Comparison of ENCODE assay signal across 7 mouse cellular contexts in genomic region chr1:153549536-153550199, GRCm38 (mm10). TPM values are rescaled to one million over a fixed set of nuclear protein-coding genes. Genes with fewer than 3 reads are reported as not detected.
DNase-seq lines count a peak whose midpoint lies in the region; ATAC-seq and TF ChIP-seq lines count a peak whose summit lies in the region.

Gene Npl (minus strand): TSS chr1:153550045.

- H3K4me1 ChIP-seq in embryonic facial prominence, embryonic 15.5 days, result 0 out of 2 replicates have a peak, but pooled peaks cover 4% of the 10 kb centered on the region
- no peaks in the 10 kb centered on the region; the same call in 1 of the 2 replicates for H3K4me1 ChIP-seq in midbrain, postnatal 0 days (ENCODE audit: insufficient read depth, low read length)

- H3K9ac ChIP-seq in embryonic facial prominence, embryonic 15.5 days, result 0 out of 2 replicates have a peak within 1 kb of the TSS, but pooled peaks have one; percentile 16
- peak within 1 kb of the TSS; percentile 48 for H3K9ac ChIP-seq in midbrain, postnatal 0 days (replicated peaks; ENCODE audit: low read length, poor library complexity, severe bottlenecking)

- no peaks in the 10 kb centered on the region for H3K9me3 ChIP-seq in embryonic facial prominence, embryonic 15.5 days (replicated peaks)
- H3K9me3 ChIP-seq in midbrain, postnatal 0 days (ENCODE audit: low read length), result no peaks in the 10 kb centered on the region

- H3K27me3 ChIP-seq in embryonic facial prominence, embryonic 15.5 days, result no peaks in the 10 kb centered on the region
- no peaks in the 10 kb centered on the region for H3K27me3 ChIP-seq in midbrain, postnatal 0 days (ENCODE audit: insufficient read depth, low read length)

- peak within 1 kb of the TSS; percentile 53 for H3K4me3 ChIP-seq in embryonic facial prominence, embryonic 15.5 days (replicated peaks)
- peak within 1 kb of the TSS; percentile 47 for H3K4me3 ChIP-seq in midbrain, postnatal 0 days (ENCODE audit: low read depth, low read length)

- DNase-seq in adrenal gland, postnatal 4 days (ENCODE audit: low spot score in 2 of 2), result peak; percentile 35 to 52
- peak; percentile 47 to 61 for DNase-seq in heart, adult 9 months (ENCODE audit: low spot score in 2 of 2)
- DNase-seq in kidney, adult 9 months, result peak; percentile 71
- peak; percentile 66 for DNase-seq in liver
- DNase-seq in midbrain, postnatal 0 days (ENCODE audit: low spot score), result peak; percentile 76
- DNase-seq in spleen, postnatal 36 days (ENCODE audit: low spot score in 2 of 2), result peak; percentile 50 to 52

- no peak within 1 kb of the TSS for H3K27ac ChIP-seq in embryonic facial prominence, embryonic 15.5 days (replicated peaks)
- H3K27ac ChIP-seq in midbrain, postnatal 0 days (ENCODE audit: low read depth, low read length), result no peak within 1 kb of the TSS

- H3K4me2 ChIP-seq in embryonic facial prominence, embryonic 15.5 days (replicated peaks), result peak within 1 kb of the TSS; percentile 51
- peak within 1 kb of the TSS; percentile 69 for H3K4me2 ChIP-seq in midbrain, postnatal 0 days (ENCODE audit: low read depth, low read length, poor library complexity, severe bottlenecking)

- no peaks in the 10 kb centered on the region for H3K36me3 ChIP-seq in embryonic facial prominence, embryonic 15.5 days
- no peaks in the 10 kb centered on the region for H3K36me3 ChIP-seq in midbrain, postnatal 0 days (ENCODE audit: insufficient read depth, low read length)

- WGBS in embryonic facial prominence, embryonic 15.5 days, result 5% methylated on average over 29 of the region's 29 CpGs
- 5% methylated on average over 28 of the region's 29 CpGs for WGBS in midbrain, postnatal 0 days

- ATAC-seq in embryonic facial prominence, embryonic 15.5 days (ENCODE audit: insufficient number of reproducible peaks, low FRiP score, low TSS enrichment, low read depth), result peak; percentile 87
- peak; percentile 88 for ATAC-seq in midbrain, postnatal 0 days (ENCODE audit: low FRiP score)

- TF ChIP-seq CTCF in midbrain, postnatal 0 days (IDR thresholded peaks at IDR 0.05), result peak; percentile 18

RNA-seq across cellular contexts. Expression of gene Npl, which starts in this region (rescaled TPM):
- total RNA-seq in adrenal gland, postnatal 4 days (2021), result 10 to 100 TPM in 1 of 2 experiments, 1 to 10 TPM in 1; 6.3 to 11.6 TPM
- polyA plus RNA-seq in embryonic facial prominence, embryonic 15.5 days (2015; fragmentation: Nextera tagmentation; extraction: Ambion mirVana), result 21.4 and 23.5 TPM in 2 replicates
- 8.1 and 11.6 TPM in 2 replicates for total RNA-seq in midbrain, postnatal 0 days (2014; rRNA removed)
- polyA plus RNA-seq in midbrain, postnatal 0 days (2015; fragmentation: Nextera tagmentation; extraction: Ambion mirVana), result 12.0 and 12.3 TPM in 2 replicates
